Mouse (Mus musculus): Measurements from ENCODE around the gene Lmtk3.

Lmtk3 gene

DNA sequence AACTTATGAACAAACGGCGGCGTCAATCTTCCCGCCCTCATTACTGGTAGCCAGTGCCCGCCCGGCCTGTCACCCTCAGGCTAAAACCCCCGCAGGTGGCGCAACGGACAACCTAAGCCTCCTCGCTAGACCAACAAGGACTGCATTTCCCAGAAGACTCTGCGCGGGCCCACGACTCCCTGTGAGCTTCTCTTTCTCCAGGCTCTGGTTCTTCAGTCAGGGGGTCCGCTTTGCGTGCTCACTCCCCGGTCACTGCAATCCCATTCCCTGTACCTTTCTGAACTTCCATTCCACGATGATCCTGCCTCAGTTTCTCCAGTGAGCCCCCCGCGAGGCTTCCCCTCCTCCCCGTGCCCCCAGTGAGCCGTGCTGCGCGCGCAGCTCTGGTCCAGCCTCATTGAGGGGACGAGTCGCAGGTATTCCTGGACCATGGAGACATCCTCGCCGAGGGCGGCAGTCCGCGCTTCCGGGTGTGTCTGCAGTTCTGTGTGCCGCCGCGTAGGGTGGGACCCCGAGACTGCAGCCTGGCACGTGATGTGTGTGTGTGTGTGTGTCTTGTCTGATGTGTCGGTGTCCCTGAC is at the start of gene Lmtk3:
Gene Lmtk3, plus strand, starts transcription at position 228 of the 581 bp plus-strand sequence.
- peak; percentile 82 for DNase-seq (ENCODE audit: extremely low spot score, low spot score)

DNA sequence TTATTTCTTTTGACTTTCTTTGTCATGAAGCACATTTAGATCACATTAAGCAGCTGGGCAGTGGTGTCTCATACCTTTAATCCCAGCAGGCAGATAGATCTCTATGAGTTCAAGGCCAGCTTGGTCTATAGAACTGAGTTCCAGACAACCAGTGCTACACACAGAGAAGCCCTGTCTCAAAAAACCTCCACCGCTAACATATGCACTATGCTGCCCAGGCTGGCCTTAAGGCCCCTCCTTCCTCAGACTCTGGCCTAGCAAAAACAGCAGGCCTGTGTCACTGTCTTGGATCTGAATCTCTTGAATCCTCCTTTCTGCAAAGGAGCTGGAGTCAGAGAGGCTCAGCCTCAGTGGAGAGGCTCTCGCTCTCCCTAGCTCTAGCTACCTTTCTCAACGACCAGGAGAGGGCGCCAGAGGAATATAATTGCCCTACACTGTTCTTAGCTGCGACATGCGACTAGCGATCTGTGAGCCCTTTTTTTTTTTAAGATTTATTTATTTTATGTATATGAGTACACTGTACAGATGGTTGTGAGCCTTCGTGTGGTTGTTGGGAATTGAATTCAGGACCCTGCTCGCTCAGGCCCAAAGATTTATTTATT is 44.3 kb upstream of the Lmtk3 start:
- peak; percentile 82 for DNase-seq (ENCODE audit: extremely low spot score, low spot score)

DNA sequence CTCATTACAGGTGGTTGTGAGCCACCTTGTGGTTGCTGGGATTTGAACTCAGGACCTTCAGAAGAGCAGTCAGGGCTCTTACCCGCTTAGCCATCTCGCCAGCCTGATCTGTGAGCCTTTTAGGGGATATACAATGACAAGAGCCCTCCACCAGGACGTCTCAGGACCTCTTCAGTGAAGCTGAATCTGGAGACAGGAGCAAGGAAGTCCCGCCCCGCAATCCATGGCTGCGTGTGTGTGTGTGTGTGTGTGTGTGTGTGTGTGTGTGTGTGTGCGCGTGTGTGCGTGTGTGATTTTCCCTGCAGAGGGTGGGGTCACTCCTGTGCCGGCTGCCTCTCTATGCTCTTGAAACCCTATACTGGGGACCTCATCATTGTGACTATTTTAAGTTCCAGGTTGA is 43.7 kb upstream of the Lmtk3 start:
- DNase-seq (ENCODE audit: extremely low spot score, low spot score) = no peak

DNA sequence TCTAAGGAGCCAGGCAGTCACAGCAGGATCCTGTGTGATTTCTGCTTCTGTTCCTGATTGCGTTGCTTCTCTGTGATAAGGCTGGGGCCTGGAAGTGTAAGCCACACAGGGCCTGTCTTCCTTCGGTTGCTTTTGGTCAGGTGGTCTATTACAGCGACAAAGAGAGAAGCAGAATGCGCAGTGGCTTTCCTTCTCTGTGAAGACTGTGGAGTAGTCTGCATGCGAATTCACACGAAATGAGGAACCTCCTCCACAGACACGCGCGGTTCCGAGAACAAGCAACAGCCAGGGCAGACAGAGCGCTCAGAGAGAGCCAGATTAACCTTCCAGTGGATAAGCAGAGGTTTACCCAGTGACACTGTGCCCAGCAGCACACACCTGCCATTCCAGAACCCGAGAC is 42.2 kb upstream of the Lmtk3 start:
- no peak for DNase-seq (ENCODE audit: extremely low spot score, low spot score)

DNA sequence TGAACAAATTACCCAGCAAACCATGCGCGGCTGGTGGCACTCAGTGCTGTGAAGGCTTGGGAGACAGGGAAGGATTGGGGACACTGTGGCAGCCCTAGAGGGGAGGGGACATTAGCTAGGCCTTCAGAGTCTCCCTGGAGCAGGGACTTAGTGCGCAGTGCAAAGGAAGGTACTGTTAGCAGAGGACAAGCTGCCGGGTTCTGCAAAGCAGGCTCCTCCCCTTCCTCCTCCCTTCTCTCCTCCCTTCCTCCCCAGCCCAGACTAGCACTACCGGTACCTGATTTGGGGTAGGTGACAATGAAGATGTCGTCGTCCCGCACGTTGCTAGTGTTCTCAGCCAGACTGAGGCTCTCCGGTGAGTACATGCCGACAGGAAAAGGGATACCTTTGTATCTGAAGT is 41.8 kb upstream of the Lmtk3 start:
- no peak for DNase-seq (ENCODE audit: extremely low spot score, low spot score)

DNA sequence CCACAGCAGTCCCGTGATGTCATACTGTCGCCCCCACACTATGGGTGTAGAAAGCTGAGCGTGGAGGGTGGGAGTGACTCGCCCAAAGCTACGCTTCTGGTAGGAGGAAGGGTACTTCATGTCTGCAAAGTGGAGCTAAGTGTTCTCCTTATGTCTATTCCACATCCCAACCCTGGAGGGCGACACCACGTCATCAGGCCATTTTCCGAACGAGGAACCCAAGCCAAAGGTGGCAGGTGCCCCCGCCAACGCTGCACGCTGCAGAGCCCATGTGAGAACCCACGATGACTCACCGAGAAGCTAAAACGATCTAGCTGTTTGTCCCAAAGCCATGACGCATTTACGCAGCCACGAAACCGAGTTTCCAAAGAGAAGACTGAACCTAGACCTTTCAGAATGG is 41.2 kb upstream of the Lmtk3 start:
- DNase-seq (ENCODE audit: extremely low spot score, low spot score) = no peak

DNA sequence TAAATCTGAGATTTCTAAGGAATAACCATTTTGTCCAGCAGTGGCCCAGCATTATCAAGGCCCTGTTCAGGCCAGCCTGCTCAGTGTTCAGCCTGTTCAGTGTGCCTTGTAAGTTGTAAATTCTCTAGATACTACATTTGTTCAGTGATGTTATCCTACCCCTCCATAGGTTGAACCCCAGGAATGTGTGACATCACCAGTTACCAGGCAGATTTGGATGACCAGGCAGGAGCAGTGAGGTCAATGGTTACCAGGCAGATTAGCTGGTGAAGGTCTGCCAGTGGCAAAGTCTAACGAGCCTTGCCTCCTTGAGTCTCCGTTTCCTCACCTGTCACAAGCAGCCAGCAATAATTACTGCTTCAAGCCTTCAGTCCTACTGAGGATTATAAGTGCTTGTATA is 39.2 kb upstream of the Lmtk3 start:
- peak; percentile 50 for DNase-seq (ENCODE audit: extremely low spot score, low spot score)

DNA sequence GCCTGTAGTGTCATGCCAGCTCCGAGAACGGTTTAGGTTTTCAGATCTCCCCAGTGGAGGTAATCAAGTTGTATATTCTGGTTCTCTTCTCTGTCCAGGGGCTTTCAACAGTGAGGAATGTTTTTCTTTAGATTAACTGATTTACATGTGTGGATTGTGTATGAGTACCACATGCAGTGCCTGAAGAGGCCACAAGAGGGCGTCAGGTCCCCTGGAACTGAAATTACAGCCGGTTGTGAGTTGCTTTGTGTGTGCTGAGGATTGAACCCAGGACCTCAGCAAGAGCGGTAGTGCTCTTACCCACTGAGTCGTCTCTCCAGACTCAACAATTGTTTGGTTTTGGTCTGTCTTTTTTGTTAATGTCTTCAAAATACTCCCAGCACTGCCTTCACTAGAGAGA is 37.0 kb upstream of the Lmtk3 start:
- no peak for DNase-seq (ENCODE audit: extremely low spot score, low spot score)

DNA sequence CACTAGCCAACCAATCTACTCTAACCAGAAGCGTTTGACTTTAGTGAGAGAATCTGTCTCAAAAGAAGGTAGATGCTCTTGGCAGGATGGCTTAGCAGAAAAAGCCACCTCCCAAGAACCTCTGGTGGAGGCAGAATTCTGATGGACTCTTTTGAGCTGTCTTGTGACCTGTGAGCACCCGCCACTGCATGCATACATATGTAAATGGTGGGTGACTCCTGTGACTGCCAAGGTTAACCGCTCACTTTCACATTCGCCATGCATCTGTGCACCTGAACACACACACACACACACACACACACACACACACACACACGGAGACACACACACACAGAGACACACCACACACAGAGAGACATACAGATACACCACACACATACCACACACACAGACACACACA is 36.1 kb upstream of the Lmtk3 start:
- DNase-seq (ENCODE audit: extremely low spot score, low spot score) = no peak

DNA sequence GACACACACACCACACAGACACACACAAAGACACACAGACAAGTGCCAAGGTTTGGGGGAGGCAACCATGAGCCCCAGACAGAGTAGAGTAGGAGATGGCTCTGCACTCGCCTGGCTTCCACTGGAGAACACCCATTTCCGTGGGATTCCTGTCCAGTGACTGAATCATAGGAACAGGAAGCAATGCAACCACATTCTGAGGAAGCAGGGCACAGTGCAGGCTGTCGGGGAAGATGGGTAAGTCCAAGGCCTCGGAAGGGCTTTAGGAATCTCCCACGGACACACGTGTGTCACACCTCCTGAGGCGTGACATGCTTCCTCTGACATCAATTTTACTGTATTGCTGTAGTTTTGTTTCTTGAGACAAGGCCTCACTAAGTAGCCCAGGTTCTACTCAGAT is 35.4 kb upstream of the Lmtk3 start:
- DNase-seq (ENCODE audit: extremely low spot score, low spot score) = no peak

DNA sequence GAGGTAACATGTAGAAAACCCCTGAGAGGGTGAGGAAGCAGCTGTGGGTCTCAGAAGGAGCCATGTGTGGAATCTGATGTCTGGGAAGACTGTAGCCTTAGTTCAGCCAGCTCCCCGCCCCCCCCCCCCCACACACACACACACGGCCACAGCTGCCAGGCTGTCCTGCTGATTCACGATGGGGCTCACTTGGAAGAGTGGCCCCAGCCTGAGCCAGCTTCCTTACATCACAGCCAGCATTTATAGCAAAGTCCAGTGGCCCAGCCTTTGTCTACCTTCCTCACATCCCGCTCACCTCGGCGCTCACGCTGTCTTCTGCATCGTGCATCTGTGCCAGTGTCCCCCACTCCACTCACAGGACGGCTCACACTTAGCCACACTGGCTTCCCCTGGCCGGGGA is 34.1 kb upstream of the Lmtk3 start:
- DNase-seq (ENCODE audit: extremely low spot score, low spot score) = no peak

DNA sequence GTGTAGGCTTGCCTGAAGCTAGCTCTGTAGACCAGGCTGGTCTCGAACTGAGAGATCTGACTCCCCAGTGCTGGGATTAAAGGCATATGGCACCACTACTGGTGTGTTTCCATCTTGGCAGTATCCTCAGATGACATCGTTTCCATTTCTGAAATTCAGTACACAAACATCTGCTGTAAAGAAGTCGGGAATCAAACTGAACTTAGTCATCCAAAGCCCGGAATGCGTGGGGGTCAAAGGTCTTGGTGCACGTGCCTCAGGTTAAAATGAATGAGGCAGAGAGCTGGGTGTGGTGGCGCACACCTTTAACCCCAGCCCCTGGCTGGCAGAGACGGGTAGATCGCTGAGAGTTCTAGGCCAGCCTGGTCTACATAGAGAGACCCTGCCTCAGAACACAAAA is 33.4 kb upstream of the Lmtk3 start:
- no peak for DNase-seq (ENCODE audit: extremely low spot score, low spot score)

DNA sequence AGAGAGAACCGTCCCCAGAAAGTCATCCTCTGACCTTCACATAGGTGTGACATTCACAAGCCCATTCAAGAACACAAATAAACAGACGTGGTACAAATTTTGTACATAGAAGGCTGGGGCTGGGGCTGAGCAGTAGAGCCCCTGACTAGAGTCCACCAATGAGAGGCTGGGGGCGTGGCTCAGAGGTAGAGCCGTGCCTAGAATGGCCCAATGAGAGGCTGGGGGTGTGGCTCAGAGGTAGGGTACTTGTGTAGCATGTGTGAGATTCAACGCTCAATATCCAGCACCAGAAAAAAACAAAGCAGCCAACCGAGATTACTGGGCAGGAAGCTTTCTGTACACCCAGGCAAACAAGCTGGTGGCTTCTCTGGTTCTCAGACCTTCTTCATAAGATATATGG is 27.8 kb upstream of the Lmtk3 start:
- DNase-seq (ENCODE audit: extremely low spot score, low spot score) = no peak

DNA sequence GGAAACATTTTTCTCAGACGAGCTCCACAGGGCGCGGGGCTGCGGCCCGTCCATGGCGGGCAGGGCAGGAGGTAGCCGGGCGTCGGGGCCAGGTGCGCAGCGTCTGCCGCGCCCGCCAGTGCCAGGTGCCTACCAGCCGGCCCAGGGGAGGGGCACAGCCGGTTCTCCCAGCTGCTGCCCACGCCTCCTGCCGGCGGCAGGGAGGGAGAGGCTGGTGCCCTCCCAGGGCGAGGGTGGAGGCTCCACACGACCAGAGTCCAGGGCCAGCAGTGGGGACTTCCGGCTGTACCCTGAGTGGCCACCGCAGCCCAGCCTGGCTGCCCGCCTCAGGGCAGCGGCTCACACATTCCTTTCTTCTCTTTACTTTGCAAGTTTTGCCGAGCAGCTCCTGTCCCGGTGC is 24.1 kb upstream of the Lmtk3 start:
- DNase-seq (ENCODE audit: extremely low spot score, low spot score) = no peak

DNA sequence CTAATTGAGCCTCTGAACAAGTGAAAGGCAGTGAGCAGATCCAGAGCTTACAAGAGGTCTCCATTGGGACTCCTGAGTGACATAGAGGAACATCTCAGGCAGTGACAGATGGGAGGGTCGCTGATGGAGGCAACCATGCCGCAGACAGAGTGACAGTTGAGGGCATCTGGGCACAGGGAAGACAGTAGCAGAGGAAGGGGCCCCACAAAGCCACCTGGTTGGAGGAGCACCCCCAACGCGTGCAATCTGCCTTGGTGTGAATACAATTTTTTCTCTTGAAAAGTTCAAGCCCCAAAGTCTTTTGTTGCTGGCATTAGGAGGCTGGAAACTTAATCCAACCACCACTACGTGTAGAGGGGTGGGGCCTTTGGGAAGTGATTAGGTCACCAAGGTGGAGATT is 23.4 kb upstream of the Lmtk3 start:
- no peak for DNase-seq (ENCODE audit: extremely low spot score, low spot score)

DNA sequence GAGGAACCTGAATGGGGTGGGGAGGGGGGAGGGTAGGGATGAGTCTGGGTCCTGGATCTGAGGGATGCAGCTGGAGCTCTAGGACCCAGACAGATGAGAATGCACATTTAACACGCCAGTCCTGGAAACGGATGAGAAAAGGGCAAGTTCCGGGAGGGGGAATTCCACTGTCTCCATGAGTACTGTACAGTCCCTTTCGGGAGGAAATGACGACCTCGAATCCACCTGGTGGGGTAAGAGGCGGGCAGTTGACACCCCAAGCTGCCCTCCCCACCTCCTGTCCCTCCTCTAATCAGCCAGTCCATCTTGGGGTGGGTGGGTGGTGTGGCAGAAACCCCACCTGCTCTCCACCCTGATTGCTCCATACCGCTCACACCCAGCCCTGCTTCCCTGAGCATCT is 17.5 kb upstream of the Lmtk3 start:
- no peak for DNase-seq (ENCODE audit: extremely low spot score, low spot score)

DNA sequence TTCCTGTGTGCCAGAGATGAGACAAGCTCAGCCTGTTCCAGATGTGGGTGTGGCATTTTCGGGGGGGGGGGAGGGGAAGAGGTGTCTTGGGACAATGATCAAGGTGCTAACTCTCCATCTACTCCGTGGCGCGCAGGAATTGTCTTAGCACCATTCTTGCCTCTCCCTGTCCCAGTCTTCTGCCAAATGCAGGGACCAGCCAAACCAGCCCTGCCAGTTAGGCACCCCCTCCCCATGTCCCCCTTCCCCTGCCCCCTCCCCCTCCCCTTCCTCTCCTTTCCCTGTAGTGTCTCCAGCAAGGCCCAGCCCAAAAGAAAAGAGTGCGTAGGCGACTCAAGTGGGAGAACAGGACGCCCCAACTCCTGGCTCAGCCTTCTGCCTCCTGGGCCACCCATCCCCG is 16.8 kb upstream of the Lmtk3 start:
- no peak for DNase-seq (ENCODE audit: extremely low spot score, low spot score)

DNA sequence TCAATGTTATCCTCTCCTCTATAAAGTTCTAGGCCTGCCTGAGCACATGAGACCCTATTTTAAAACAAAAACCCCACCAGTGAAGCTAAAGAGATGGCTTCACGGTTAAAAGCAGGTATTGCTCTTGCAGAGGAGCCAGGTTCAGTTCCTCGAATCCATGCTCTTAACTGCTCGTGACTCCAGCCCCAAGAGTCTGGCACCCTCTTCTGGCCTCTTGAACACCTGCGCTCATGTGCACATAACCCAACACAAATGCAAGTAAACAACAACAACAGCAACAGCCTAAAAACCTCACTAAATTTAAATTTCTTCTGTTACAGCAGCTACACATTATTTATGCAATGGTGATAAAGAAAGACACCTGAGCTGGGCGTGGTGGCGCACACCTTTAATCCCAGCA is 16.0 kb upstream of the Lmtk3 start:
- no peak for DNase-seq (ENCODE audit: extremely low spot score, low spot score)

DNA sequence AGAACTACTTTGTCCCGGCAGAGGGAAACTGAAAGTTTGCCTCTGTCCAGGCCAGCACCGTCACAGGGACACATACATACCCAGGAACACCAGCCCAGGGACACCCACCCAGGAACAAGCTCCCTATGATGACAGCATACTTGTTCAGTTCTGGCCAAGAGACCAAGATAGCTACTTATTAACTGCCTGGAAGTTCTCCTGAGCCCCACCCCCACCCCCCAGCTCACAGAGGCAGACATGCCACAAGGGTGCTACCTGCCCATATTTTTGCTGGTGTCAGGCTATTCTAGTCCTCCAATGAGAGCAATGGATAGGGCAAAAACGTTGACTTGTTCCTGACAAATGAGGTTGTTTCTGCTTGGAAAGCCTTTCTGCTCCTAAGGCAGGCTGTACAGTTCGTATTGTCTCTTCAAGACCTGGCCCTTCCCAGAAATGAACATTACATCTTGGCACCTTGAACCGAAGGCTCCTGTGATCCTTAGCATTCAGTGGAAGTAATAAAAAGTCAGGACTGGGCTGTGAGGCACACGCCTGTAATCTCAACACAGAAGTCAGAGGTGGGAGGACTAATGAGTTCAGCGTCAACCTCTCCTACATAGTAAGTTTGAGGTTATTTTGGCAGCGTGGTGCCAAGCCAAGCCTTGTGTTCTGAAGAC is 13.0 kb upstream of the Lmtk3 start:
- no peak for DNase-seq (ENCODE audit: extremely low spot score, low spot score)

DNA sequence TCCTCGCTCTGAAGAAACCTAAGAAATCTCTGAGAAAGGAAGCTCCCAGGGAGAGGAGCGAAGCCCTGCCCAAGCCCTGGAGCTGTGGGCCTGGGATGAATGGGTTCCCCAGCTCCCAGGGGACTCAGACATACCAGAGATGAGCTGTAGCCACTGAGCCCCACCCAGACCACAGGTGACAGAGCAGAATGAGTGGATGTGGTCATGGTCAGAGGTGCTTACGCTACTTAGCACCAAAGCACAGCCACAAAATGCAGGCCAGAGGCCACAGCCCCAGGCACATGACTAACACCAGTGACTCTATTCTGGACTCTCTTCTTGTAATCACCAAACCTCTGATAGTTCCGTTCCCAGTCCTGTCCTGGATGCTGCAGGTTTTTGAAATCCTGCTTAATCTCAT is 12.4 kb upstream of the Lmtk3 start:
- DNase-seq (ENCODE audit: extremely low spot score, low spot score) = no peak

DNA sequence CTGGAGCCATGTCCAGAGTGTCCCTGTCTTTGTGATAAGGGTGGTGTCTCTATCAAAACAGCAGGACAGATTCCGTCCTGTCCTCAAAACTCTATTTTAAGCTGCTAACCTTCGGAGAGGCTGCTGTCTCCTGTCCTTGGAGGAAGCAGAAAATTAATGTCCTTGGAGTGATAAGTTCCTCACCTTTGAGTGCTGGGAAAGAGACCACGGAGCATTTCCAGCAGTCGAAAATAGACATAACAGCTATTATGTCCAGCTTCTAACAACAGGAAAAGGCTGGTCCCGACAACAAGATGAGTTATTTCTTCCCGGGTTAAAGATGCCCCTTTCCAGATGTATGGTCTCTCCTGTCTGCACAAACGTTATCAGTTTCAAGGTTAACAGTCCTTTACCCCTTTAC is 8.3 kb upstream of the Lmtk3 start:
- DNase-seq (ENCODE audit: extremely low spot score, low spot score) = no peak

DNA sequence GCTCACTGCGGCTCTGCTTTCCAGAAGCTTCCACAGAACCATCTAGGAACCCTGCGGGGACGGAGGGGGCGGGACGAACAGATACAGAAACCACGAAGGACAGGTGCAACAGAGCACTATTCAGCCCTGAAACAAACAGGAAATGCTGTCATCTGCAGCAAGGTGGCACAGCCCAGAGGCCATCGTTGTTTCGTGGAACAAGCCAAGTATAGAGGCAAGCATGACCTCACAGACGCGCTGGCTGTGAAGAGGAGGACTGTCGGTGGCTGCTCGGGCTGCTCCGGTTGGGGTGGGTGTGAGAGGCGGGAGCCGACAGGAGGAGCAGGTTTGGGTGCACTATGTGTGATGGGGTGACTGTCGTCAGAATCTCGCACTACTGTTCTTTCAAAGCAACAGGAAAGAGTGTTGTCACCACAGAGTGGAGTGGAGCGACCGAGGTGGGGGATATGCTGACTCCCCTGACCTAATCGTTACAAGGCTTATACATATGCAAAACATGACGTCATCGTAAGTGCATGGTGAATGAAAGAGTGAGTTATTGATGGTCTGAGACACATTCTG is 4.4 kb upstream of the Lmtk3 start:
- no peak for DNase-seq (ENCODE audit: extremely low spot score, low spot score)

DNA sequence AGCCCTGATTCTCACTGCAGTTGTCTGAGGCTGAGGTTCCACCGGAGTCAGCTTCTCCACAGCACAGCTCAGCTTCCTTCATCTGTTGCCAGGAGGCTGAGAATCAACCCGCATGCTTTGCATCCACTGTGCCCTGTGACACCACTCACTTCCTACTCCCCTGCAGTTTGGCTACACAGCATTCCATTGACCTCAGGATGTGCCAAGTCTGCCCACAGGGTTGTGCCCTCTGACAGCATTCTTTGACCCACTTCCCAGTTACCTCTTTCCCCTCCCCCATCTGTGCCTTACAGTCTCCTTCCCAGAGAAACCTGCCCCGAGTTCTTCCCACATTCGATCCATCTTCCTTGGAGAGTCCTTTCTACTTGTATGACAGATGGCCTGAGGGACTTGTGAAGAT is 1.3 kb upstream of the Lmtk3 start:
- DNase-seq (ENCODE audit: extremely low spot score, low spot score) = no peak

All from neural tube, embryonic 10.5 days (tissue).